Mouse (Mus musculus) kidney, adult 9 months (tissue): Measurements from ENCODE around the gene Mmrn2.
"Not testable (repeated sequence)": the region's sequence is repeated elsewhere in the genome, so short reads cannot be mapped to it uniquely, and the experiment has no call there.

Experiments used
- DNase-seq: peaks from one replicate; pipeline ENCODE4 v3.0.0; 2022

Gene Mmrn2

GRCm38 (mm10) chr14:34362726-34363445 lies 12.4 kb upstream of the Mmrn2 start:
- DNase-seq = peak; percentile 89

GRCm38 (mm10) chr14:34363490-34364253 lies 11.6 kb upstream of the Mmrn2 start:
- DNase-seq = peak; percentile 62

DNA sequence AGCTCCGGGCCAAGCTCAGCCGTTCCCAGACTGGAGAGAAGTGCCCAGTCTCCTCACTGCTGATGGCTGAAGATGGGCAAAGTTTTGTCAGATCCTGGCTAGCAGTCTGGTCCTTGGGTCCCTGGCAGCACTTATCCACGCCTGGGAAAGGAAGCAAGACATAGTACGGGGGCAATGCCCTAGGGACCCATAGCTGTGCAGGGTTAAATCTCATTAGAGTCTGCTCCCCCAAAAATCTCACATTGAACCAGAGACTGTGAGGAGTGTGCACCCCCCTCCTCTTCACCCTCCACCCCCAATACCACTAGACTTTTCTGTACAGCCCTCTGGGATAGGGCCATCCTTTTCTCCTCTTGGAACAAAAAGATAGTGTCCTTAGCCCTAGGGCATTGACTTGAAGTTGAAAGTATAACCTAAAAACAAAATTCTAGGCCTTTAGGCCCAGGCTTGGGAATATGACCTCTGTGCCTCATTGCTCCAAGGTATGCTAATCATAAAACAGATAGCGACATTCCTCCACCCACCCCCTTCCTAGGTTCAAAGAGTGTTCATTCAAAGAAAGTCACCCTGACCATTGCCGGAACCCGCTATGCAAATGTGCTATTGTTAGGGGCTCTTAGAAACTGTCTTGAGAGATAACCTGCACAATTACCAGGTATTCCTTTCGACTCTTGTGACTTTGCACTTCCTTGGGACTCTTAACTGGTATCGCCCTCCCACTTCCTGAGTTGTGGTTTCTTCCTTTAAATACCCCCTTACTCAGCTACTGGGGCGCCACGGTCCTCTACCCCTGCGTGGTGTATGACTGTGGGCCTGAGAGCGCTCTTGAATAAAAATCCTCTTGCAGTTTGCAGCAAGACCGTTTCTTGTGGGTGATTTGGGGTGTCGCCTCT lies 10.8 kb upstream of the Mmrn2 start:
- not testable (repeated sequence) for DNase-seq

DNA sequence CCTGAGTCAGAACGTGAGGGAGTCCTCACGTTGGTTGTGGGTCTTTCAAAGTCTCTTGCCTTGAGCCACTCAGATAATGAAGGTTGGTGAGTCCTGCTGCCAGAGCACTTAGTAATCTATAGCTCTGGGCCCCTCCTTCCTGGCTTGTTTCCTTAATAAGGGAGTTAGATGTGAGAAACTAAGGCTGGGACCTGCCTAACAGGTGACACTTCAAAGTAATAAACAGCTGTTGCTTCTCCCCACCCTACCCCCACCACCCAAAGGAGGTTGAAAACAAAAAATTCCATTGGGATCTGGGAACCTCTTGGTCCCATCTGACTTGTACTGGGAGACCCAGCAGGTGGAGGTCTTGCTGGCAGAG lies 10.1 kb upstream of the Mmrn2 start:
- no peak for DNase-seq

GRCm38 (mm10) chr14:34370203-34370602 lies 5.1 kb upstream of the Mmrn2 start:
- no peak for DNase-seq

- DNase-seq = no peak
These were observed 4.3 kb upstream of the Mmrn2 start for GRCm38 (mm10) chr14:34370921-34371320.

DNA sequence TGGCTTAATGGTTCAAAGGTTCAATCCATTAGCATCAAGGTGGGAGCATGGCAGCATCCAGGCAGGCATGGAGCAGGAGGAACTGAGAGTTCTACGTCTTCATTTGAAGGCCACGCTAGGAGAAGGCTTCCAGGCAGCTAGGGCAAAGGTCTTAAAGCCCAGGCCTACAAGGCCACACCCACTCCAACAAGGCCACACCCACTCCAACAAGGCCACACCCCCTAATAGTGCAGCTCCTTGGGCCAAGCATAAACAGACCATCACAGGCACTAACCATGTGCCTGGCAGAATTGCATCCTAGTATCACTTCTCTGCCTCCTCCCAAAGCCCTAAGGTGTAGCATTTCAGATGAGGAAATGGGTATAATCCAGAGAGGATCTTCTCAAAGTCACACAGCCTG lies 3.5 kb upstream of the Mmrn2 start:
- DNase-seq = no peak

DNA sequence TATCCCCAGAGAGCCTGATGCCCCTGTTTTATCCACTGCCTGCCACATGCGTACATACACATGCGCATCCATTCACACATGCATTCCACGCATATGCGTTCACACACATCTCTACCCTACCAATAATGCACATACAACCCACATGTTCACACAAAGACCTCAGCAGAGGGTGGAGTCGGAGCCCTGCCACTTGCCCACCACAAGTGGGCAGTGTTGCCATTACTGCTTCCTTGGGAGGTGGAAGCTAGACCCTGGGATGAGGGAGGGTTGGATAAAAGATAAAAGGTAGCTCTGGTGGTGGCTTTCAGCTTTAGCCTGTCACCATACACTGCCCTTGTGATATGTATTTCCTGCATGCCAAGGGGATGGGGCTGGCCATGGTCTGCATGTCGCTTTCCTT lies 2.6 kb upstream of the Mmrn2 start:
- DNase-seq = peak; percentile 56

GRCm38 (mm10) chr14:34373581-34373980 lies 1.7 kb upstream of the Mmrn2 start:
- no peak for DNase-seq

GRCm38 (mm10) chr14:34374577-34374976 lies 688 bp upstream of the Mmrn2 start, which contains the start of gene Sncg:
Sncg (minus strand) TSS chr14:34374789.
- DNase-seq = no peak

DNA sequence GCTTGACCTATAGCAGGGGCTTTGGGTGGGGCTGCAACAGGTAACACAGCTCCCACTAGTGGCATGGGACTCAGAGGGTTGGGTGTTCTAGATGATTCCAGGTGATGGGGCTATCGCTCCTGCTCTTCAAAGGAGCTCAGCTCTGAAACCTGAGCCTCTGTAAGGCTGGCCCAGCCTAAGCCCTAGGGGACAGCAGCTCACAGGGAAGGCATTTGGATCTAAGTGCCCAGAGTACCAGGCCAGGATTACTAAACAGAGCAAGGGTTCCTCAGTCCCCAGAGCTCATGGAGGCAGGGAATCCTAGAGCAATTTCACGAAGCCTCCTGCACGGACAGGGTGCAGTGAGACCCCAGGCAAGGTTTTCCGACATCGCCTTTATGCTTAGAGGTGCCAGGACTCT lies 676 bp downstream of the Mmrn2 start:
- DNase-seq = no peak

- DNase-seq = no peak
These were observed 1.9 kb downstream of the Mmrn2 start for GRCm38 (mm10) chr14:34377121-34377520.

DNA sequence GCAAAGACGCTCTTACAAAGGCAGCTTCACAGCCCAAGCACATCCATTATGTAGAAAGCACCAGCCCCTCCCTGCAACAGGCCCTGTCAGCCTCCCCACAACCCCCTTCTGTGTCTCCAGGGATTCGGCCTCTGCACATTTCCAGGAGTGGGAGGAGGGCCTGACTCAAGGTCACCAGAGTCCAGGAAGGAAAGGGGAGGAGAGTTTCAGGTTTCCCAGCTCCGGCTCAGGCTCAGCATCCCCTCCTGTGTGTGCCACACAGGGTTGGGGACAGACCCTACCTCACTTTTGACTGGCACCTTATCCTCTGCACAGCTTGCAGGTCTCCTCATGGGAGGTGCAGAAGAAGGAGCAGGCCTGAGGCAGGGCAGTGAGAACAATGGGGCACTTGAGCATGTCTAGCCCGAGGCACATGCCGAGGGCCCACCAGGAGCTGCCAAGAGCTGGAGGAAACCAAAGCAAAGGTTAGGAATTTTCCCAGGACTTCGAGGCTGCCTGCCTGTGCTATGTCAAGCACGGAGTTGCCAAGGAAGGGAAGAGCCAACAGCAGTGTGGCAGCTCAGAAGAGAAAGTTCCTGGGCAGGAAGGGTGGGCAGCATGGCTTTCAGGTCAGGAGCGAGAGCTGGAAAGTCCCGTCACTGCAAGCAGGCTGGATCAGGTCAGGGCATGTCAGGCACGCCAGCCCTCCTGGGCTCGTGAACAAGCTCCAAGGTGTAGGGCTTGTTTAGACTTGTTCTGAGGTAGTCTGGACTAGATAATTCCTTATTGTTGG lies 3.5 kb downstream of the Mmrn2 start:
- peak; percentile 67 for DNase-seq

DNA sequence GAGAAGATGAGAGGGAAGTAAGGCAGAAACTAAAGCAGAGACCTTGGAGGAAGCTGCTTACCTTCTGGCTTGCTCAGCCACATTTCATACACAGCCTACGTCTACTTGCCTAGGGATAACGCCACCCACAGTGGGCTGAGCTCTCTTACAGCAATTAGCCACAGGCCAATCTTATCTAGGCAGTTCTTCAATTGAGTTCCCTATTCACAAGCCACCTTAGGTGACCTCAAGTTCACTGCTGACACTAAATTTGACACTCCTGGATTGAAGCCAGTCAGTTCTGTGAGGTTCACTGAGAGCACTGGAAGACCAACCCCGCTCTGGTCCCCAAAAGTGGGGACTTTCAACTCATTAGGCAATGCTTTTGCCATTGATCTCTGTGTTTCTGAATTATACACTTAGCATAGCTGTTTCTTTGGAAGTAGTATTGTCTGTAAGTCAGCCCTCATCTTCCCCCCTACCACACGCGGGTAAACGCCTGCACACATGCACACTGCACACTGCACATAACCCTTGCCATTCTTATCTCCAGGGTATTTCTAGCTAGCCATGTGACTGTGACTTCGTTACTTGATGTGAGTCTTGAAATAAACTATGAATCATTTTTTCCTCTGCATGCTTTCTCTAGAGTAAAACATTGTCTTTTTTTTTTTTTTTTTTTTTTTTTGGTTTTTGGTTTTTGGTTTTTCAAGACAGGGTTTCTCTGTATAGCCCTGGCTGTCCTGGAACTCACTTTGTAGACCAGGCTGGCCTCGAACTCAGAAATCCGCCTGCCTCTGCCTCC lies 7.8 kb downstream of the Mmrn2 start:
- no peak for DNase-seq

DNA sequence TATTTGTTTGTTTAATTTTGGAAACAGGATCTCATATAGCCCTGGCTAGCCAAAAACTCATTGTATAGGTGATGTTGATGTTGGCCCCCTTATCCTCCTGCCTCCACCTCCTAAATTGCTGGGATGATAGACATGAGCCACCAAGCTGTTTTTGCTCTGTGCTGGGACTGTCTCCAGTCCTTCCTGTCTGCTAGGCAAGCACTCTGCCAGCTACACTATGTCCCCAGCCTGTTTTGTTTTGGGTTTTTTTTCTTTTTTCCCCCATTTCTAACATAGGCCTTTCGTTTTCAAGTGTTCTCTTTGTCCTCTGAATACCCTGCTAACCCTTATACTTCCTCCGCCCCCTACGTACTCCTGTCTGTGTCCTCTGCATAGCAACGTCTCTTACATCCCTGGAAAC lies 18.0 kb downstream of the Mmrn2 start:
- no peak for DNase-seq

DNA sequence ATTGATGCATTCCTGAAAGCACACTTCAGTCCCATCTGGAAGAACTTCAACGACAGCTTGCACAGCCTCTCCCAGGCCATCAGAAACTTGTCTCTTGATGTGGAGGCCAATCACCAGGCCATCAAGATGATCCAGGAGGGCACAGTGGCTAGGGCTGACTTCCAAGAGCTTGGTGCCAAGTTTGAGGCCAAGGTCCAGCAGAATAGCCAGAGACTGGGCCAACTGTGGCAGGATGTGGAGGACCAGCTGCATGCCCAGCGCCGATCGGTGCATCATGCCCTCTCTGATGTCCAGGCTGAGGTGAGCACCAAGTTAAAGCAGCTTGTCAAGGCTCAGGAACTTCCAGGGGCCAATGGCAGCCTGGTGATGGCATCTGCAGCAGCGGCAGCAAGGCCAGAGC lies 22.6 kb downstream of the Mmrn2 start:
- DNase-seq = peak; percentile 65

DNA sequence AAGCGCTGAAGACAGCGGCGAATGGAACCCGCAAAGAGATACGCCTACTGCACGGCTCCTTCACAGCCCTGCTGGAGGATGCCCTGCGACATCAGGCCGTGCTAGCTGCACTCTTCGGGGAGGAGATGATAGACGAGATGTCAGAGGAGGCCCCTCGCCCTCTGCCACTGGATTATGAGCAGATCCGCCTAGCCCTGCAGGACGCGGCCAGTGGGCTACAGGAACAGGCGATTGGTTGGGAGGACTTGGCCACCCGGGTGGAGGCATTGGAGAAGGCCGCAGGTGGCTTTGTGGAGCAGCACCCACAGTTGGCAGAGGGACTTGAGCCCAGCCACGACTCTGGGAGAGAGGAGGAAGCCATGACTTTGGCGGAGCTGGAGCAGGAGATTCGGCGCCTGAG lies 23.6 kb downstream of the Mmrn2 start:
- DNase-seq = no peak

- no peak for DNase-seq
These were observed 24.0 kb downstream of the Mmrn2 start for GRCm38 (mm10) chr14:34399301-34399700.

- no peak for DNase-seq
These were observed 24.8 kb downstream of the Mmrn2 start for GRCm38 (mm10) chr14:34400021-34400420.

DNA sequence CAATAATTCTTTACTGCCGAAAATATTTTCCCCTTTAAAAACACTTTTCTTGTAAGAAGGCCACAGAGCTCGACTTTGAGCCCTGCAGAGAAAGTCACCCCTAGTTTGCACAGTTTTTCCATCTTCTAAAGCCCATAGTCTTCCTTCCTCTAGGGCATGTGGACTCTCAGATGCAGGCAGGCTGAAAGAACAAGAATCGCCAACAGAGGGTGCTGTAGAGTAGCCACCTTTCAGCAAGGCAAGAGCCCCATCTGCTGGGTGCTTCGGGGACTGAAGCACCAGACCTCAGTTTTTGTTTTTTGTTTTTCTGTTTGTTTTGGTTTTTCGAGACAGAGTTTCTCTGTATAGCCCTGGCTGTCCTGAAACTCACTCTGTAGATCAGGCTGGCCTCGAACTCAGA lies 25.9 kb downstream of the Mmrn2 start:
- peak; percentile 91 for DNase-seq

DNA sequence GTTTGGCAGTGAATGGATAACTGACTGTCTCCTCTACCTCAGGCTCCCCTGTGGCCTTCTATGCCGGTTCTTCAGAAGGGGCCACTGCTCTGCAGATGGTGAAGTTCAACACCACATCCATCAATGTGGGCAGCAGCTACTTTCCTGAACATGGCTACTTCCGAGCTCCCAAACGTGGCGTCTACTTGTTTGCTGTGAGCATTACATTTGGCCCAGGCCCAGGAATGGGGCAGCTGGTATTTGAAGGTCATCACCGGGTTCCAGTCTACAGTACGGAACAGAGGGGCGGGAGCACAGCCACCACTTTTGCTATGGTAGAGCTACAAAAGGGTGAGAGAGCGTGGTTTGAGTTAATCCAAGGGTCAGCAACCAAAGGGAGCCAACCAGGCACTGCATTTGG lies 27.6 kb downstream of the Mmrn2 start:
- no peak for DNase-seq

GRCm38 (mm10) chr14:34403424-34403823 lies 28.2 kb downstream of the Mmrn2 start:
- DNase-seq = no peak
